Mouse (Mus musculus) neural tube, embryonic 14.5 days (tissue): ENCODE measurements around the gene Got1. TPM values are rescaled to one million over a fixed set of nuclear protein-coding genes. Genes with fewer than 3 reads are reported as not detected.

Experiments
- ATAC-seq: fragments of 200-750 bp; cut with Nextera tagmentation; 2 replicates; pipeline ENCODE4 v1.8.0; 2017; ENCODE audit warnings: low read depth, mild to moderate bottlenecking, moderate TSS enrichment, moderate library complexity
- H3K27ac ChIP-seq: fragments of 300-500 bp; sonication (generic); 2 replicates; pipeline ENCODE4 v1.5.1; 2014; ENCODE audit warnings: low read depth, mild to moderate bottlenecking, control low read depth, low read length, moderate library complexity, mixed read lengths
- H3K27me3 ChIP-seq: fragments of 300-500 bp; sonication (generic); 2 replicates; pipeline ENCODE4 v1.6.1; 2014; ENCODE audit warnings: low read length; ENCODE audit not compliant: control insufficient read depth, insufficient read depth
- H3K36me3 ChIP-seq: fragments of 300-500 bp; sonication (generic); 2 replicates; pipeline ENCODE4 v1.6.1; 2014; ENCODE audit warnings: low read length, mixed read lengths; ENCODE audit not compliant: control insufficient read depth, insufficient read depth
- H3K4me1 ChIP-seq: fragments of 300-500 bp; sonication (generic); 2 replicates; pipeline ENCODE4 v1.6.1; 2014; ENCODE audit warnings: low read length; ENCODE audit not compliant: control insufficient read depth, insufficient read depth
- H3K4me2 ChIP-seq: fragments of 300-500 bp; sonication (generic); 2 replicates; pipeline ENCODE4 v1.6.1; 2014; ENCODE audit warnings: mild to moderate bottlenecking, low read depth, low read length, control low read depth
- H3K4me3 ChIP-seq: fragments of 300-500 bp; sonication (generic); 2 replicates; pipeline ENCODE4 v1.5.1; 2014; ENCODE audit warnings: low read depth, low read length, control low read depth, mixed read lengths
- H3K9ac ChIP-seq: fragments of 300-500 bp; sonication (generic); replicated peaks from 2 replicates; pipeline ENCODE4 v1.6.1; 2014; ENCODE audit warnings: low read depth, mild to moderate bottlenecking, control low read depth, low read length, mixed read lengths
- H3K9me3 ChIP-seq: fragments of 300-500 bp; sonication (generic); 2 replicates; pipeline ENCODE4 v1.6.1; 2016; ENCODE audit warnings: low read length; ENCODE audit not compliant: control insufficient read depth
- WGBS: fragments of 180-500 bp; shearing (Covaris S2); extraction: QIAGEN DNeasy Blood & Tissue Kit; methylation state at CpG from one replicate; pipeline ENCODE4 v1.1.7; 2014; 5-methylcytosine and 5-hydroxymethylcytosine counted together
- polyA plus RNA-seq: library from polyadenylated mRNA; unstranded; fragments of >200 nt; fragmentation: Nextera tagmentation; extraction: Ambion mirVana; gene quantifications from 2 replicates; pipeline ENCODE4 v1.2.1, GENCODE M21; 2014

Gene Got1
- polyA plus RNA-seq, 1 experiment from 2014 or later: 99.5 TPM

- Histone ChIP-seq H3K4me1 (no peaks in the 10 kb centered on the region), H3K36me3 (no peaks in the 10 kb centered on the region), H3K9ac (no peak overlapping the region), H3K4me3 (no peak overlapping the region), H3K27me3 (no peaks in the 10 kb centered on the region), H3K9me3 (no peaks in the 10 kb centered on the region), H3K27ac (no peak overlapping the region), H3K4me2 (no peak overlapping the region)
- 70% methylated on average over 9 of the region's 9 CpGs for WGBS
- no peak for ATAC-seq
These were observed 43.9 kb downstream of the Got1 start for GRCm38 (mm10) chr19:43480512-43480911.

GRCm38 (mm10) chr19:43479431-43479830 is 45.0 kb downstream of the Got1 start:
- Histone ChIP-seq H3K4me1 (no peaks in the 10 kb centered on the region), H3K9me3 (no peaks in the 10 kb centered on the region), H3K27me3 (no peaks in the 10 kb centered on the region), H3K9ac (no peak overlapping the region), H3K27ac (no peak overlapping the region), H3K4me2 (no peak overlapping the region), H3K36me3 (no peaks in the 10 kb centered on the region), H3K4me3 (no peak overlapping the region)
- ATAC-seq: no peak
- WGBS: 86% methylated on average over 5 of the region's 5 CpGs

GRCm38 (mm10) chr19:43478891-43479290 is 45.5 kb downstream of the Got1 start:
- no peaks in the 10 kb centered on the region for H3K36me3 ChIP-seq
- no peaks in the 10 kb centered on the region for H3K4me1 ChIP-seq
- no peaks in the 10 kb centered on the region for H3K27me3 ChIP-seq
- no peaks in the 10 kb centered on the region for H3K9me3 ChIP-seq
- 17% methylated on average over 5 of the region's 5 CpGs for WGBS
- no peak overlapping the region for H3K27ac ChIP-seq
- no peak for ATAC-seq
- H3K4me3 ChIP-seq: no peak overlapping the region
- H3K4me2 ChIP-seq: no peak overlapping the region
- H3K9ac ChIP-seq: no peak overlapping the region

- Histone ChIP-seq H3K9me3 (no peaks in the 10 kb centered on the region), H3K9ac (no peak overlapping the region), H3K27ac (no peak overlapping the region), H3K4me2 (no peak overlapping the region), H3K27me3 (no peaks in the 10 kb centered on the region), H3K4me3 (no peak overlapping the region), H3K36me3 (no peaks in the 10 kb centered on the region), H3K4me1 (no peaks in the 10 kb centered on the region)
- no peak for ATAC-seq
- 91% methylated on average over 5 of the region's 5 CpGs for WGBS
These were observed 47.0 kb downstream of the Got1 start for GRCm38 (mm10) chr19:43477436-43477835.

GRCm38 (mm10) chr19:43476063-43476462 is 48.3 kb downstream of the Got1 start:
- H3K36me3 ChIP-seq: no peaks in the 10 kb centered on the region
- no peaks in the 10 kb centered on the region for H3K4me1 ChIP-seq
- H3K4me3 ChIP-seq: no peak overlapping the region
- H3K4me2 ChIP-seq: no peak overlapping the region
- no peak overlapping the region for H3K9ac ChIP-seq
- no peaks in the 10 kb centered on the region for H3K27me3 ChIP-seq
- H3K27ac ChIP-seq: no peak overlapping the region
- H3K9me3 ChIP-seq: no peaks in the 10 kb centered on the region
- no peak for ATAC-seq
- WGBS: 74% methylated on average over 7 of the region's 7 CpGs

GRCm38 (mm10) chr19:43475642-43476041 is 48.8 kb downstream of the Got1 start:
- H3K27me3 ChIP-seq: no peaks in the 10 kb centered on the region
- no peaks in the 10 kb centered on the region for H3K4me1 ChIP-seq
- H3K4me2 ChIP-seq: no peak overlapping the region
- H3K27ac ChIP-seq: no peak overlapping the region
- 42% methylated on average over 2 of the region's 2 CpGs for WGBS
- ATAC-seq: no peak
- H3K4me3 ChIP-seq: no peak overlapping the region
- no peaks in the 10 kb centered on the region for H3K9me3 ChIP-seq
- no peak overlapping the region for H3K9ac ChIP-seq
- H3K36me3 ChIP-seq: no peaks in the 10 kb centered on the region

- WGBS: 91% methylated on average over 7 of the region's 7 CpGs
- Histone ChIP-seq H3K4me3 (no peak overlapping the region), H3K9me3 (no peaks in the 10 kb centered on the region), H3K9ac (no peak overlapping the region), H3K27me3 (no peaks in the 10 kb centered on the region), H3K36me3 (no peaks in the 10 kb centered on the region), H3K4me2 (no peak overlapping the region), H3K27ac (no peak overlapping the region), H3K4me1 (no peaks in the 10 kb centered on the region)
- no peak for ATAC-seq
These were observed 51.6 kb downstream of the Got1 start for GRCm38 (mm10) chr19:43472781-43473180.

- Histone ChIP-seq H3K9ac (no peak overlapping the region), H3K27ac (no peak overlapping the region), H3K36me3 (no peaks in the 10 kb centered on the region), H3K4me1 (no peaks in the 10 kb centered on the region), H3K27me3 (no peaks in the 10 kb centered on the region), H3K4me2 (no peak overlapping the region), H3K4me3 (no peak overlapping the region), H3K9me3 (no peaks in the 10 kb centered on the region)
- no peak for ATAC-seq
- WGBS: 74% methylated on average over 8 of the region's 8 CpGs
These were observed 52.1 kb downstream of the Got1 start for GRCm38 (mm10) chr19:43472331-43472730.

GRCm38 (mm10) chr19:43469333-43469732 is 55.1 kb downstream of the Got1 start:
- ATAC-seq: no peak
- Histone ChIP-seq H3K4me2 (no peak overlapping the region), H3K36me3 (no peaks in the 10 kb centered on the region)

More at GRCm38 (mm10) chr19:43469333-43469732, 55.1 kb downstream of the Got1 start:
- Histone ChIP-seq H3K27me3 (no peaks in the 10 kb centered on the region), H3K9me3 (no peaks in the 10 kb centered on the region), H3K4me3 (no peak overlapping the region), H3K27ac (no peak overlapping the region), H3K4me1 (no peaks in the 10 kb centered on the region), H3K9ac (no peak overlapping the region)
- WGBS: 70% methylated on average over 7 of the region's 7 CpGs
